Mouse (Mus musculus): ENCODE measurements around the gene Lgalsl.

DNA sequence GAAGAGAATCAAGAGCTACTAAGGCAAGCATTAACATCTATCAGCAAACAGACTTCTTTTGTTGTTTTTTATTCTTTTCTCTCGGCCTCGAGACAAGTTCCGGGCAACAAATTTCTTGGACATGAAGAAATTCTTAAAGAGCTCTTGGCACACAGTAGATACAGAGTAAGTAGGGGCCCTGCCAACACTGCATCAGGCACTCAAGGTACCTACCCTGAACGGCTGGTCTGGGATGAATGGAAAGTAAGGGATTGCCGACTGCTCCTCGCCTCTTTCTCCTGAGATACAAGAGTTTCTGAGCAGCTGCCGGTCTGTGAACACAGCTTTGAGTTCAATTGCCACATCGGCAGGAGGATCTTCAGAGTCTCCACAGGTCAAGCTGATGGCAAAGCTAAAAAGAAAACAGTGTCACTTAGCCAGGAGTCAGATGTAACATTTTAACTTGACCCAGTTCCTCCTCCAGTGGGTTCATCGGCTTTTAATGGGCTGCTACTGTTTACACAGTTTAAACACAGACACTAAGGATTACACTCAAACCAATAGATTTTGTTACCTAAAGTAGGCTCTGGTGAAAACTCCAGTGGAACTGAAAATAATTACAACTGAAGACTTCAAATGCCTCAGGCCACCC, 1.7 kb downstream of the Lgalsl start:
- no peak for TF ChIP-seq ZNF384 (IDR thresholded peaks at IDR 0.05; ENCODE audit: low read depth, low read length)
- no peak for TF ChIP-seq CHD2 (IDR thresholded peaks at IDR 0.05; ENCODE audit: low read depth, low read length)

Data from ES-E14 (cell line).